Mouse (Mus musculus) hindbrain, embryonic 10.5 days (tissue): ENCODE results near the gene Tnfrsf1b. TPM values are rescaled to one million over a fixed set of nuclear protein-coding genes. Genes with fewer than 3 reads are reported as not detected.
"Not testable (repeated sequence)": the region's sequence is repeated elsewhere in the genome, so short reads cannot be mapped to it uniquely, and the experiment has no call there.

Experiments used
- DNase-seq: peaks from one replicate; pipeline ENCODE4 v3.0.0-alpha.2; 2017; ENCODE audit warnings: low spot score
- H3K27ac ChIP-seq: fragments of 300-500 bp; sonication (generic); 2 replicates; pipeline ENCODE4 v1.5.1; 2016; ENCODE audit warnings: mild to moderate bottlenecking, moderate library complexity
- H3K27me3 ChIP-seq: fragments of 300-500 bp; sonication (generic); 2 replicates; pipeline ENCODE4 v1.6.1; 2016; ENCODE audit warnings: mild to moderate bottlenecking; ENCODE audit not compliant: poor library complexity, insufficient read depth, severe bottlenecking
- H3K36me3 ChIP-seq: fragments of 300-500 bp; sonication (generic); 2 replicates; pipeline ENCODE4 v1.6.1; 2016; ENCODE audit warnings: mild to moderate bottlenecking, moderate library complexity
- H3K4me1 ChIP-seq: fragments of 300-500 bp; sonication (generic); replicated peaks from 2 replicates; pipeline ENCODE4 v1.6.1; 2016; ENCODE audit warnings: mild to moderate bottlenecking
- H3K4me3 ChIP-seq: fragments of 300-500 bp; sonication (generic); 2 replicates; pipeline ENCODE4 v1.5.1; 2016; ENCODE audit warnings: mild to moderate bottlenecking, moderate library complexity
- H3K9me3 ChIP-seq: fragments of 300-500 bp; sonication (generic); 2 replicates; pipeline ENCODE4 v1.6.1; 2016; ENCODE audit warnings: mild to moderate bottlenecking, moderate library complexity
- WGBS: fragments of 180-500 bp; shearing (Covaris S2); methylation state at CpG from one replicate; pipeline ENCODE4 v1.1.7; 2016; 5-methylcytosine and 5-hydroxymethylcytosine counted together
- polyA plus RNA-seq: library from polyadenylated mRNA; unstranded; fragments of >200 nt; fragmentation: Nextera tagmentation; extraction: Ambion mirVana; gene quantifications from 2 replicates; pipeline ENCODE4 v1.2.1, GENCODE M21; 2016

The Tnfrsf1b gene
- polyA plus RNA-seq, 1 experiment from 2014 or later, result 2.8 TPM

DNA sequence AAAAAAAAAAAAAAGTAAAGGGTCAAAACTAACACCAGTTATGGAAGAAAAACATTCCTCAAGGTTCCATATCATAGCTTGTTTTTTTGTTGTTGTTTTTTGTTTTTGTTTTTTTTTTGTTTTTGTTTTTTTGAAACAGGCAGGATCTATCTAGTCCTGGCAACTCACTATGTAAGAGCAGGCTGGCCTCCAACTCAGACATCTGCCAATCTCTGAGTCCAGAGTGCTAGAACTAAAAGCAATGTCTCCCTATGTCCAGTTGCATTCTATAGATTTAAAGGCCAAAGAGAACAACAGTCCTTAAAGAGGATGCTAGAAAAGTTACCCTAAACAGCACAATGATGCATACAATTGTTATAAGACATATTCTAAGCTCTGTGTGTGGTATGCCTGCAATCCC is 58.1 kb downstream of the Tnfrsf1b start:
- Histone ChIP-seq H3K27ac (no peak overlapping the region), H3K4me3 (no peak overlapping the region), H3K9me3 (no peaks in the 10 kb centered on the region), H3K36me3 (peaks cover 58% of the 10 kb centered on the region), H3K27me3 (no peaks in the 10 kb centered on the region), H3K4me1 (peaks cover 5% of the 10 kb centered on the region)
- DNase-seq, result no peak

DNA sequence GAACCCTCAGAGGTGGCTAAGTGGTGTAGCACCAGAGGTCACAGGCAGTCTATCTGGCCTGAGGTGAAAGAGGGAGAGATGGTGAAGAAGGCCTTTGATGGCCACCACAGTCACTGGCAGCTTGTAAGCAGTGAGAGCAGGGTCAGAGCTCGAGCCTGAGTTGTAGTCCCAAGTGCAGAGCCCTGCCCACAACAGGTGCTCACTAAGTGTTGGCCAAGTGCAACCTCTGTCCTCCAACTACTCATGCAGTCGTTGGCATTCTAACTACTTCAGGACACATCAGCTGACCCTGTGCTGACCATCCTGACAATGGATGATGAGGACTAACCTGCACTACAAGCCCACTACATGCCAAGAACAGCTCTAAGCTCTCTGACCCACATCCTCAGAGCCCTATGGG is 59.1 kb downstream of the Tnfrsf1b start:
- Histone ChIP-seq H3K27ac (no peak overlapping the region), H3K36me3 (peaks cover 66% of the 10 kb centered on the region)
- WGBS, result 78% methylated on average over 2 of the region's 2 CpGs

DNA sequence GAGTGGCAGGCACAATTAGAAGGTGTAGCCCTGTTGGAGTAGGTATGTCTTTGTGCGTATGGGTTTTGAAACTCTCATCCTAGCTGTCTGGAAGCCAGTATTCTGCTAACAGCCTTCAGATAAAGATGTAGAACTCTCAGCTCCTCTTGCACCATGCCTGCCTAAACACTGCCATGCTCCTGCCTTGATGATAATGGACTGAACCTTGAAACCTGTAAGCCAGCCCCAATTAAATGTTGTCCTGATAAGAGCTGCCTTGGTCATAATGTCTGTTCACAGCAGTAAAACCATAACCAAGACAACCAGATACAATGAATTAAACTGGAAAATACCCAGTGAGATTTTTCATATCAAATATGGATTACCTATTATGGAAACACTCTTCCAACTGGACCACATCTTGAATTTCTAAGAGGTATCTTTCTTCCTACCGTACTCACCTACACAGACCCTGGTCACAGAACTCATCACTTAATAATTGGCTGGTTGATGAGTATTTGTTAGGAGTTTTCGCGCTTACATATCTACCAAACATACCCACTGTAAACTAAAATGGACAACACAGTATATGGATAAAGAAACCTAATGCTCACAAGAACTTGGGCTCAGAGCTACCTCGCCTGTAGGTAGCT is 67.6 kb downstream of the Tnfrsf1b start:
- Histone ChIP-seq H3K4me1 (no peaks in the 10 kb centered on the region), H3K4me3 (no peak overlapping the region), H3K27me3 (no peaks in the 10 kb centered on the region), H3K27ac (no peak overlapping the region), H3K9me3 (no peaks in the 10 kb centered on the region), H3K36me3 (peaks cover 70% of the 10 kb centered on the region)
- WGBS, result 94% methylated on average over 5 of the region's 5 CpGs
- DNase-seq, result no peak

More for the DNA sequence above, 59.1 kb downstream of the Tnfrsf1b start:
- Histone ChIP-seq H3K27me3 (no peaks in the 10 kb centered on the region), H3K9me3 (no peaks in the 10 kb centered on the region), H3K4me1 (no peaks in the 10 kb centered on the region), H3K4me3 (no peak overlapping the region)
- no peak for DNase-seq

DNA sequence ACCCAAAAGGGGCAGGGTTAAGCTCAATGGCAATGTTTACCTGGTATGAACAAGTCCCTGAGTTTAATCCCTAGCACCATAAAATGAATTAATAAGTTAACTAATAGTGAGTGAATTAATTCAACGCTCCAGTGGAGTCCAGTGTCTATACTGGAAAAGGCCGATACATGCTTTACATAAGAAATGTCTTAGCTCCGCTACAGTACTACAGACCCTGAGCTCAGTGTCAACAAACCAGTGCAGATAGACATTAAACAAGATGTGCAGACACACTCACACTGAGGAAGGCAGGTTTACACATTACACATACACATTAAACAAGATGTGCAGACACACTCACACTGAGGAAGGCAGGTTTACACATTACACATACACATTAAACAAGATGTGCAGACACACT is 81.1 kb downstream of the Tnfrsf1b start:
- DNase-seq, H3K27ac ChIP-seq, H3K4me1 ChIP-seq, H3K4me3 ChIP-seq, H3K9me3 ChIP-seq, H3K27me3 ChIP-seq: not testable (repeated sequence)
- WGBS, result 93% methylated on average over 3 of the region's 3 CpGs
- H3K36me3 ChIP-seq, result peaks cover 97% of the 10 kb centered on the region

DNA sequence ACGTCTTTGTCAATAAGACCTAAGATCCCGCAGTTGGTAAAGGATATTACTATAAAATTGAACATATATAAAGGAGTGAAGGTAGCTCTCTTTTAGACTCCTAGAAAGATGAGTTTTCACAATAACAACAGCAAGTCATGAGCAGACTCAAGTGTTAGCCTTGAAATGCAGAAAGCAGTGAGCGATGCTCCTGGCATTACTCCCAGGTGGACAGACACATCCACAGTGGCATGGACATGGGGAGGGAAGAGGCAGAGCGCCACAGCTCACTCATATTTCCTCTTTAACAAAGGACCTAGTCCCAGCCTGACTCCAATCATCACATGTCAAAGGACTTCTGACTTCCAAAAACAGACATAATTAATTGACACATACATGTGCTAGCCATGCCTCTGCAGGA is 82.6 kb downstream of the Tnfrsf1b start:
- H3K27me3 ChIP-seq, result no peaks in the 10 kb centered on the region
- no peak overlapping the region for H3K4me3 ChIP-seq
- H3K4me1 ChIP-seq, result no peaks in the 10 kb centered on the region
- DNase-seq, result no peak
- WGBS, result 97% methylated on average over 4 of the region's 4 CpGs
- no peak overlapping the region for H3K27ac ChIP-seq
- no peaks in the 10 kb centered on the region for H3K9me3 ChIP-seq
- H3K36me3 ChIP-seq, result peaks cover 94% of the 10 kb centered on the region

Other genes with a start within 250 kb of the Tnfrsf1b start
- 4.9 and 6.1 TPM in 2 replicates for gene Vps13d, start 51.9 kb downstream of the Tnfrsf1b start, polyA plus RNA-seq
- gene Tnfrsf8, start 68.3 kb upstream of the Tnfrsf1b start, polyA plus RNA-seq, result 0.08 and 0.09 TPM in 2 replicates